Mouse (Mus musculus) spleen, adult 2 months (tissue): ENCODE data around the gene Dennd5a.

ENCODE experiments used
- CTCF ChIP-seq: fragments of 200-500 bp; IDR thresholded peaks from 2 replicates; pipeline ENCODE4 v1.5.1; 2011; ENCODE audit warnings: mild to moderate bottlenecking, inconsistent platforms; ENCODE audit not compliant: insufficient read depth, insufficient read length, insufficient replicate concordance; ENCODE audit errors: extremely low read depth
- POLR2A ChIP-seq: fragments of 200-500 bp; IDR thresholded peaks from 2 replicates; pipeline ENCODE4 v1.6.1; 2011; ENCODE audit warnings: low read depth, low read length, inconsistent platforms

DNA sequence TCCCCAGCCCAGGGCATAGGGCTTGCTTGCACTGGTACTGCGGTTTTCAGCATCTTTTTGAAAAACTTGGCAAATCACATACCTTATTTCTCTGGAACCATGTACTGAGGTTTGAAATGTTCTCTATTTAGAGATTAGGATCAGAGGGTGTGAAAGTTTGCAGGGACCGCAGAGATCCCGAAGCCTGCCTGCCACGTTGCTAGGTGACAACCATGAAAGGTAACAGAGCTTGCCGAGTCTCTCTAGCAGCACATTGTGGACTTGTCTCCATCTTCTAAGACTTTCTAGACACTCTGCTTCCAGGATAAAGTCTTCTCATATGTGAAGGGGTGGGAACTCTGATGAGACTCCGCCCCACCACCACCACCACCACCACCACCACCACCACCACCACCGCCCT lies 108.3 kb downstream of the Dennd5a start:
- no peak for TF ChIP-seq CTCF
- TF ChIP-seq POLR2A = no peak
